Mouse (Mus musculus) spleen, postnatal 36 days (tissue): ENCODE measurements around the gene Themis2.

Experiments
- DNase-seq, 2 experiments: peaks; one replicate each; pipeline ENCODE4 v3.0.0; 2022; ENCODE audit warnings: low spot score in 2 of 2, mixed read lengths in 1 of 2

Gene Themis2

DNA sequence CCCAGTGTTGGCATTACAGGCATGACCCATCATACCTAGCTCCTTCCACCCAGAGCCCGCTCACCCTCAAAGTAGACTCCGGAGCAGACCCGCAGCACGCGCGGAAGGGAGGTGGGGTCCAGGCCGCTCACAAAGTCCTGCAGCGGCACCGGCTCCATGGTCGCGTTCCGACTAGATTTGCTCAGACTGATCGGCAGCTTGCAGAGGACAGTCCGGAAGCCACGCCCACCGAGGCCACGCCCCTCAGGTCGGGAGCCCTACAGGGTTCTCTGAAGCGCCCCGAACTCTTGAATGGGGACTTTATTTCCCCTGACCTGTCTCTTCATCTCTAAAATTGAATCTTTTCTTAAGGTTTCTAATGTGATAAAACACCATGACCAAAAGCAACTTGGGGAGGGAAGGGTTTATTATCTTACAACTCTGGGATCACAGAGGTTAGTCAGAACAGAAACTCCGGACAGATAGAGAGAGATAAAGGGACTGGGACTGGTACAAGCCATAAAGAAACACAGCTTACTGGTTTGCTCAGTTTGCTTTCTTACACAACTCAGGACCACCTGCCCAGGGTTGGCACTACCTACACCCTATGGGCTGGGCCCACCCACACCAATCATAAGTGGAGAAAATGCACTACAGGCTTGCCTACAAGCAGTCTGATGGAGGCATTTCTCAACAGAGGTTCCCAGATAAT, at the start of gene Themis2:
Gene Themis2 (minus strand): TSS at position 192 of the 691 bp plus-strand sequence.
- DNase-seq: peak; percentile 93 to 95

DNA sequence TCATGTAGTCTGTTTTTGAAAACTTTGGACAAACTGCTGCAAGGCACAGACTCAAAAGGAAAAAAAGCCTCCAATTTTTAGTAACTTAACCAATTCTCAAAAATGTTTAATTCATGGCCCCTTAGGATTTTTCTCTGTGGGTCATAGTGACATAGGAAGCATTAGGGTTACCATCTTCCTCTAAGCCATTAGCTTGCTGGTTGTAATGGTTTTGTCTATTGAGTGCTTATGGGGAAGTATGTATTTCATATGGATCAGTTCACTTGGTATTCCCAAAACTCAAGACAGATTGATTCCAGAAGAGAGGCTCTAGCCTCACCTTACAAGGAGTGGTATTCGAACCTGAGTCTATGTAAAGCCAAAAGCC, 47.5 kb upstream of the Themis2 start:
- no peak for DNase-seq

DNA sequence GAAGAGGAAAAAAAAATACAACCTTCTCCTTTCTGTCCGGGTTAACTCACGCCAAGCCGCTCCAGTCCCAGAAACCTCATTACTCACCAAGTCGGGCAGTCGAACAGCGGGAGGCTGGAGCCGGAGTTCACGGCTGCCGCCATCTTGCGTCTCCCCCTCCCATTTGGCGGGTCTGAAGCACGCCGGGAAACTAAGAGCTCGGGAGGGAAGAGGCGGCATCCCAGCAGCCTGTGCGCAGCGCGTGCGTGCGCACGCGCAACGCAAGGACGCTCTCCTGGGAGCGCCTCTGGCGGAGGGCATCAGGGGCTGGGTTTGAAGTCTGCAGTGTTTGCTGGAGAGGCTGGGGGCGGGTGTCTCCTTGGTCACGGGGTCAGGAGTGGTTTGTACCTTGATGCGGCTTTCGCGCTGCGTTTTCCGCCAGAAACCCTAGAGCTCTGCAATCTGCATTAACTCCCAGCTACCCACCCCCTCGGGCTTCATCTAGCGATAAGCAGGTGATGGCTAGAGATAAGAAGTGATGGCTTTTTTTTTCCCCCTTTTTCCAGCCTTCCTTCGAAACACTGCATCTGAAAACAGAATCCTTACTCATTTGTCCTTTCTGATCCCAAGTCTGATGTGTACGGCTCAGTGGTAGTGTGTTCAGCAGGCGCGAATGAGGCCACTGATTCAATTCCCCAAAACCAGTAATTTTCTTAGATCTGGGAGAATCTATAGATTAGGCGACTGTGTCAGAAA, 47.0 kb upstream of the Themis2 start, which contains the start of gene Ppp1r8:
Gene Ppp1r8 (minus strand): TSS at position 200 of the 735 bp plus-strand sequence.
- DNase-seq: peak; percentile 90 to 91

DNA sequence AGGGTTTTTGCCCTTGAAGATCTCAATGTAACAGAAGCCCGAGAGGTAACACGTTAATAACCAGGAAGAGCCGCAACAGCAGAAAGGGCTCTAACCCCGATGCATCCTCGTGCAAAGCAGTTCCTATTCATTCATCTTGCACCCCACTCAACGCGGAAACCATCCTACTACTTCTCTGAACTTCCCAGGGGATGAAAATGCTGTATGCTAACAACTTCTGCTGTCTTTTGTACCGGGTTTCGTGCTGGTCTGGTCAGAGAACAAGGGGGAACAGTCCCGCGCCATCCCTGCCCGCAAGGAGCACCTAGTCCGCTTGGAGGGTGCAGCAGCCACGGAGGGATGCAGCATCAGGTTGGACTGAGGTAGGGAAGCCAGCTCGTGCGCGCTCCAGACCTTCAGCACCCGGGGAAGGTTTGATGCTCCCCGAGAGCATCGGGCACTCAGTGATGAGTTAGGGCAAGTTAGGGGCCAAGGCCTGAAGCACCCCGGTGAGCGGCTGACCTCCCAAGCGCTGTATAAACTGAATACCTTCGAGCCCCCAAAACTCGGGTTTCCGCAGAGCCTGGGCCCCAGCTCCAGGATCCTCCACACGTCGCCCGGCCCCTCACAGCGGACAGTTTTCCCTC, 46.2 kb upstream of the Themis2 start:
- peak; percentile 8 to 19 for DNase-seq

DNA sequence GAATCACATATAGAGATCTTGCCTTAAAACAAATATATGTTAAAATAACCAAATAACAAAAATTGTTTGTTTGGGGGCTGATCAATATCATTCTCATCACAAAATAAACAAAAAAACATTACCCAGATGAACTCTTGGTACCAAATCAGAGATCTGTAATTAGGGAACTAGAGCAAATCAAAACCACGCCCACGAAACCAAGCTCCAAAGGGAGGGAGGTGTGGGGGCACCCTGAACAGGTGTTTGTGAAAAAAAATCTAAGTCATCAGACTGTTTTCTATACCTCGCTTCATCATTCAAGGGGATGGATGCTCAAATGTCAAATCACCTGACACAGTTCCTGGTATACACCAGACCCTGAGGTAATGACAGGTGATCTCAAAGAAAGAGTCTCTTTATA, 45.3 kb upstream of the Themis2 start:
- no peak for DNase-seq

DNA sequence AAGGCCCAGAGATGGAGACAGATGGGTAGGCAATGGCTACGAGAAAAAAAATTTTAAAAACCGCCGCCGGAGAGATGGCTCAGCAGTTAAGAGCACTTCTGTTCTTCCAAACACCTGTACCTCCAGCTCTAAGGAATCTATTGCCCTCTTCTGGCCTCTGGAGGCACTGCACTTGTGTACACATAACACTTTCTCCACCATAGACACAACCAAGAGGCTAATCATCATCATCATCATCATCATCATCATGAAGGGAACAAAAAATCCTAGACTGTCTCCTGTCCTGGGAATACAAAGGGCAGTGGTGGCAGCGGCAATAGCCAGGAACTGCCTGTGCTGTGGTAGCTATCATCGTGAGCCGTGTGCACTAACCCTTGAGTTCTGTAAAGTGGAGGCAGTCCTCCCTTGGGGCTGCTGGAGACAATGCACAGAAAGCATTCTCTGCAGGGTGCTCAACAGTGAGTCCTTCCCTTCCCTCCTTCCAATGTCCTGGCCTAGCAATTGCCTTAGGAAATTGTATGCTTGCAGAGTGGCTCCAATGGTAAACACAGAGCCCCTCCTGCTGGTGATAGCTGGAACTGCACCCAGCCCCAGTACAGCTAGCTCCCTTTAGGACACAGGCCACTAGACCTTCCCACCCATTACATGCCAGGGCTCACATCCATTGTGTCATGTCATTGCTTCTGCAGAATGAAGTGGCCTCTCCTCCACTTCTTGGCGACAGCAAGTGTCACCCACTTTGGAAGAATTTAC, 27.6 kb upstream of the Themis2 start:
- DNase-seq: peak; percentile 76 to 83

DNA sequence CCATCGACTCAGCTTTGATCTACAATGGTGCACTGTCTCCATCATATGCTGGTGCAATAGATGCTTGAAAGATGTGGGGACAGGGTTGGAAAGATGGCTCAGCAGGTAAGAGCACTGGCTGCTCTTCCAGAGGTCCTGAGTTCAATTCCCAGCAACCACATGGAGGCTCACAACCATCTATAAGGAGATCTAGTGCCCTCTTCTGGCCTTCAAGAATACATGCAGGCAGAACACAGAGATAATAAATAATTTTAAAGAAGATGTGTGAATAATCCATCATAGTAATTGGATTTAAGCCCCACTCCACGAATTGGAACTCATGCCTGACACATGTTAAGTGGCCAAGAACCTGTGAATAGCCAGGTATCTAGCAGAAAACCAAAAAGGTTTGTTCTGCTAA, 22.3 kb upstream of the Themis2 start:
- DNase-seq: no peak

DNA sequence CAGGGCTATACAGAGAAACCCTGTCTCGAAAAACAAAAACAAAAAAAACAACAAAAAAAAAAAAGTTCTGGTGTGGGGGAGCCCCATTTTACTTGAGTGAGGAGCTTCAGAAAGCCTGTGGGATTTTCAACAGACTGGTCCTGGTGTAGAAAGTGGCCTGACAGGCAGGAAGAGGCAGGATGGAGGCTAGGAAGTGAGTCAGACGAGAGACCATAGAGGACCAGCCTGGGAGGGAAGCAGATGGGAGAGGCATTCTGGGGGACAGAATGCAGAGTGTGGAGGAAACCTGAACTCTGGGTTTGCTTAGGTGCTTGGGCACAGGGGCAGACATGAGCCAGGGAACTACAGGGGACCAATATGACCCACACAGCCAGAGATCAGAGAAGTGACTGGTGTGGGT, 20.7 kb upstream of the Themis2 start:
- DNase-seq: no peak

DNA sequence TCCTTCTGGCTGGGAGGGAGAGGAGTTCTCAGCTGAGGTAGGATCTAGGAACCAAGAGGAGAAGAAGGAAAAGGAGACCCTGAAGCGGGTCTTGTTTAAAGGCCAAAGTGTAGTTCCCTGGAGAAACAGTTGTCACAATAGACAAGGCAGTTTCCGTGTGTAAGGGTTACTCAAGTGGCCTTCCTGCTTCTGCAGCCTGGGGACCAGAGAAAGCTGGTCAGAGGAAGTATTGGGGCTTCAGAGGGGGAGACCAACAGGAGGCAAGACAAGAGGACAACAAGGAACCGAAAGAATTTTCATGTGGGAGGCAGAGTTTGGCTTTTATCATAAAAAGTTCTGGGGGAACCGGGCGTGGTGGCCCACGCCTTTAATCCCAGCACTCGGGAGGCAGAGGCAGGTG, 20.2 kb upstream of the Themis2 start:
- DNase-seq: peak; percentile 60 to 66

DNA sequence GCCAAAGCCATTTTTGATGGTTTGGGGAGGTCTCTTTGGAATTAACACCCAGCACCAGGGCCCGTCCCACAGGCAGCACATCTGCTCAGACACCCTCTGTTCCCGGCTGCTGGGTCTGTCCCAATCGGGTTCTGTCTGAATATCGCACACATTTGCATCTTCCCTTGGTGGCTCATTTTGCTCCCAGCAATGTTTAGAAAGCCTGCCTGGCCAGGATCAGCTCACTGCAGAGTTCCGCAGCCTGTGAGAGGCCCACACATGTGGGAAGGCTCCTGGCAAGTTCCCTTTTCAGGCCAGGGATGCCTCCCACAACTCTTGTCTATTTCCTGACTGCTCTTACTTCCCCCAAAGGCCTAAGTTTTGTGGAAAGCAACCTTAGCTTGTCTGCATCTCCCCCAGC, 13.4 kb upstream of the Themis2 start:
- DNase-seq: no peak

DNA sequence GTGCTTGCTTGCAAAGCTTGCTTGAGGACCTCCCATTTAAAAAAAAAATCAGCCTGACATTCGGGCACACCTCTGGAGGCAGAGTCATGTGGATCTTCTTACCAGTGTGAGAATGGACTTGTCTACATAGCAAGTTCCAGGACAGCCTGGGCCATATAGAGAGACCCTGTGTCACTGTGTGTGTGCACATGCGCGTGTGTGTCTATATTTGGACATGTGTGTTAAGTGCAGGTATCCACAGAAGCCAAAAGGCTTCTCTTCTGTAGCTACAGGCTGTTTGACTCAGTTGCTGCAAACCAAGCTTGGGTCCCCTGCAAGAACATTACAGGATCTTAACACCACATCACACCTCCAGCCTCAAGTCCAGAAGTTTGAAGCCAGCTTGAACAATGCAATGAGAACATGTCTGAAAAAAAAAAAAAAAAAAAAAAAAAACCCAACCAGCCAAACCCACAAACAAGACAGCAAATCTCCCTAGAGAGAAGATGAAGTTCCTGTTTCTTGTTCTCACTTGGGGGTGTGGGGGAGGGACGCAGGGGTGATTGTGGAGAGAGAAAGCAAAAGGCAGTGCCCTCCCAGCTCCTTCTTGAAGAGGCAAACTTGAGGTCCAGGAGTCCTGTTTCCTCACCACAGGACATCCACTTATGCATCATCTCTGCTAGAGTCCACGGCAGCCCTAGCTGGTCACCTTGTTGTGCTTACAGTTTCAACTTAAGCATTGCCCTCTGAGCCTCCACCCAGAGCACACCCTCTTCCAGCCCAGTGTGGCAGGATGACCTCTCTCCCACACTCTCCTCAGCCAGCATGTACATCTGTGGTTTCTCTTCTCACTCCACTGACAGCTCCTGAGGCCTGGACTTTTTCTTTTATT, 11.8 kb upstream of the Themis2 start:
- peak; percentile 85 to 90 for DNase-seq

DNA sequence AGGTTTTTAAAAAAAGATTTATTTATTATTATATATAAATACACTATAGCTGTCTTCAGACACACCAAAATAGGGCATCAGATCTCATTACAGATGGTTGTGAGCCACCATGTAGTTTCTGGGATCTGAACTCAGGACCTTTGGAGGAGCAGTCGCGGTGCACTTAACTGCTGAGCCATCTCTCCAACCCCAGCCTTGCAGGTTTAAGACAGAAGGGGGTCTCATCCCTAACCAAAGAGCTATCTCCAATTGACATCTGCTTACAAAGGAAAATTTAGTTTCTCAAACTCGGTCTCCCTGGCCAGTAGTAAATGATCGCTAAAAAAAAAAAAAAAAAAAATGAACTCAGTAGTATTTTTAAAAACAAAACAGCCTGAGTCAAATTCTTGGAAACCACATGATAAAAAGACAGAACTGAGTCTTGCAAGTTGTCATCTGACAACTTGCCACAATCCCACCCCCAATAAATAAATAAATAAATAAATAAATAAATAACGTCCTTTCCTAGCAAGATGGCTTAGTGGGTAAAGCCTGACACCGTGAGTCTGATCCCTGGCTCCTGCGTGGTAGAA, 10.5 kb upstream of the Themis2 start:
- no peak for DNase-seq

DNA sequence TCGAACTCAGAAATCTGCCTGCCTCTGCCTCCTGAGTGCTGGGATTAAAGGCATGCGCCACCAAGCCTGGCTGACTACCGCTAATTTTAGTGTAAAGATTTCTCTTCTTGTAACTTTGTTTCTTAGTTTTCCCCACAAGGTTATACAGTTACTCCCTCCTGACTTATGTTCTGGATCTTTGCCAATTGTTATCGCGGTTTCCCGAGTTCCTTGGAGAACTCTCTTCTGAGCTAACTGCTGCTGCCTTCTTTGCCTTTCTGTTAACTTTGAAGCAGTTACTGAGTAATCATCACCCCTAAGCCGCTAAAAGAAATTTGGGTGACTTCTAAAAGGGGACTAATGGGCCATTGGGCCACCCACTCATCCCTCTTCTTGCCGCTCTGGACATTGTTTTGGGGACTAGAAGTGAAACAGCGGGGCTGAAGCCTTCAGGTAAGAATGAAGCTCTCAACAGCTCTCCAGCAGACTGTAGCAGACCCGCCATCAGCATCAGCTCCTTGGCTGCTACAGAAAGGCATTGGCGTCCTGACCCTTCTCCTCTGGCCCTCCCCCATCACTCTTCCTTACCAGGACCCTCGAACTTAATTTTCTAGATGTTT, 9.5 kb upstream of the Themis2 start:
- DNase-seq: peak in 1 of 2 experiments; percentile 44

DNA sequence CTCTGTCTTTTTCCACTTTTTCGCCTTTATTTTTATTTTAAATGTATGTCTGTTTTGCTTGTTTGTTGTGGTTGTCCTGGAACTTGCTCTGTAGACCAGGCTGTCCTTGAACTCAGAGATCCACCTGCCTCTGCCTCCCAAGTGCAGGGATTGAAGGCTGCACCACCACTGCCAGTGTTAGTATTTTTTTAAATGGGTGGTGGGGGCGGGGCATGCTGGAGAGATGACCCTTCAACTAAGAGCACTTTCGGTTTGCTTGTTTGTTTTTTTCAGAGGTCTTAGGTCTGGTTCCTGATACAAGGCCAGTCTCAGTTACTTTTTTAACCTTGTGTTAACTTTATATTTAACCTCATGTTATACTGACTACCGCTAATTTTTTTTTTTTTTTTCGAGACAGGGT, 9.0 kb upstream of the Themis2 start:
- peak in 1 of 2 experiments; percentile 48 for DNase-seq

DNA sequence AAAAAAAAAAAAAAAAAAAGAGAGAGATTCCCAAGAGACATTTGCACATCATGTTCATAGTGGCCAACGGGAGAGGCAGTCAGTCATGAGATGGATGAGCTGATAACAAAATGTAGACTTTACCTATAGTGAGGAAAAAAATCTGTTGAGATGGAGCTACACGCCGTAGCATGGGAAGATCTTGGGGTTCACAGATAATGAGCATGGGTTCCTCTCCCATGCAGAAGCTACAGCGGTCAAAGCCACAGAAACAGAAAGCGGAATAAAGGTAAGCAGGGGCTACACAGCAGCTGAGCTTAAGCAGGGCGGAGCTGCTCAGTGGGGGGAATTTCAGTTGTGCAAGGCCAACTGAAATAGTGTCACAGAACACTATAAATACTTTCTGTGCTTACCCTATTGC, 8.1 kb upstream of the Themis2 start:
- DNase-seq: peak; percentile 84 to 85

DNA sequence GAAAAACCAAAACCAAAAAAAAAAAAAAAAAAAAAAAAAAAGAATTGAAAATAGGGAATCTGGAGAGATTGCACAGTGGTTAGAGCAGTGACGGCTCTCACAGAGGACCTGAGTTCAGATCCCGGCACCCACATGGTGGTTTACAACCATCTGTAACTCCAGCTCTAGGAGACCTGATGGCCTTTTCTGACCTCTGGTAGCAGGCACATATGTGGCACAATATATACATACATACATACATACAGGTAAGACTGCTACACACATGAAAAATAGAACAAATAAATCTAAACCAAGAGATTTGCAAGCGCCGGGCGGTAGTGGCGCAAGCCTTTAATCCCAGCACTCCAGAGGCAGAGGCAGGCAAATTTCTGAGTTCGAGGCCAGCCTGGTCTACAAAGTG, 7.7 kb upstream of the Themis2 start:
- no peak for DNase-seq

DNA sequence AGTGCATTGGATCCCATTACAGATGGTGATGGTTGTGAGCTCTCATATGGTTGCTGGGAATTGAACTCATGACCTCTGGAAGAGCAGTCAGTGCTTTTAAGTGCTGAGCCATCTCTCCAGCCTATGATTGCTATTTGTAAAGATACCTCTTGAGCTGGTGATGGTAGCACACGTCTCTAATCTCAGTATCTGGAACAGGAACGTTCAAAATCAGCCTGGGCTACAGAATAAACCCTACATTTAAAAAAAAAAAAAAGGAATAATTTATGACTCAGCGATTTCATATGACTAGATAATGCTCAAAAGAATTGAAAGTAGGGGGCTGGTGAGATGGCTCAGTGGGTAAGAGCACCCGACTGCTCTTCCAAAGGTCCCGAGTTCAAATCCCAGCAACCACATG, 7.0 kb upstream of the Themis2 start:
- DNase-seq: no peak

DNA sequence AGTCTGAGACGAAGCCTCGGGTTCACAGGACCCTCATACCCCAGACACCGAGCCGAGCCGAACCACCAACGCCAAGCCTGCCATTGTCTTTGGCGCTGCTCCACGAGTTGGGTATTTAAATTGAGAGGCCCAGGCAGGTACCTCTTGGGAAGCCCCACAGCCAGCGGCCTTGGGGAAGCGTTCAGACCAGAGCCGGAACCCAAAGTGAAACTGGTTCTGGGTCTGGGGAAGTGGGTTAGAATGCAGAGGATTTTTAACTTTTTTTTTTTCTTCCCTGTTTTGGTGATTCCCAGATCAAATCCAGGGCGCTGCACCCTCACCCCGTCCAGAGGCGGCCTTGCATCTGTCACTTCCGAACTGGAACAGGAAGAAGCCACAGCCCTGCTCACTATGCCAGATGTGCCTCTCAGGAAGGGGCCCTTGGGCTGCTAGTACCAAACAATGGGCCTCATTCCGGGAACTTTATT, 6.0 kb upstream of the Themis2 start:
- peak; percentile 62 to 71 for DNase-seq

DNA sequence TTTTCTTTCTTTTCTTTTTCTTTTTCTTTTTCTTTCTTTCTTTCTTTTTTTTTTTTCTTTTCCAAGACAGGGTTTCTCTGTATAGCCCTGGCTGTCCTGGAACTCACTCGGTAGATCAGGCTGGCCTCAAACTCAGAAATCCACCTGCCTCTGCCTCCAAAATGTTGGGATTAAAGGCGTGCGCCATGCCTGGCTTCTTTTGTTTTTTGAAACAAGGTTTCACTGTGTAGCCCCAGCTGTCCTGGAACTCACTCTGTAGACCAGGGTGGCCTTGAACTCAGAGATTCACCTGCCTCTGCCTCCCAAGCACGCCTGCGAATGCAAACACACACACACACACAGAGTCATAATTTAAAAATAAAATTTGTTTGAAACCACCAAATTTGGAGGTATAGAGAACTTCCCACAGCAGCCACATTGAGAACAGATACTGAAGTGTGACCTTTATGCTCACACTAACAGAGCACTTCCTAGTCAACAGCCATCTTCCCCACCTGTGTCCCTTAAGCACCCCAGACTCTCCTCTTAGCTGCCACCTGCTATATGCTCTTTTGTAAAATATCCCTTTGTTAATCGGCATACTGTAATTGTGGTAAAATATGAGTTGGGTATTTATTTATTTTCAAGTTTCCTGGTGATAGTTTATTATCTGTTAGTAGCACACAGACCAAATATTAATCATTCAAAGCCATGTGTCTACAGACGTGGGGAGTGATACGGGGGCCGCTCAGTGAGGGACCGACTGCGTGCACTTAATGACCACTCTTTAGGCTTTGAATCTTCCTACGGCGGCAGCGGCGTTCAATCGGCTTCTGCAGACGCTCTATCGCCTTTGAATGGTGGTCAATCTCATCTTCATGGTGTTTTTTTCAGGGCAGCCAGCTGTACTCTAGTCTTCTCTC, 5.2 kb upstream of the Themis2 start:
- DNase-seq: peak; percentile 43 to 51
